Mouse (Mus musculus) stomach, embryonic 16.5 days (tissue): ENCODE data around the gene Smap1. TPM values are rescaled to one million over a fixed set of nuclear protein-coding genes. Genes with fewer than 3 reads are reported as not detected.
"Not testable (repeated sequence)": the region's sequence is repeated elsewhere in the genome, so short reads cannot be mapped to it uniquely, and the experiment has no call there.

Experiments used
- ATAC-seq: fragments of 200-750 bp; cut with Nextera tagmentation; 2 replicates; pipeline ENCODE4 v1.8.0; 2017; ENCODE audit warnings: moderate number of reproducible peaks, moderate TSS enrichment; ENCODE audit not compliant: insufficient read depth, low FRiP score
- H3K27ac ChIP-seq: fragments of 300-500 bp; sonication (generic); 2 replicates; pipeline ENCODE4 v1.5.1; 2014; ENCODE audit warnings: low read length
- H3K27me3 ChIP-seq: fragments of 300-500 bp; sonication (generic); 2 replicates; pipeline ENCODE4 v1.6.1; 2014; ENCODE audit warnings: low read length, control low read depth, mixed read lengths; ENCODE audit not compliant: control insufficient read depth, insufficient read depth
- H3K36me3 ChIP-seq: fragments of 300-500 bp; sonication (generic); 2 replicates; pipeline ENCODE4 v1.6.1; 2014; ENCODE audit warnings: low read length; ENCODE audit not compliant: control insufficient read depth, insufficient read depth
- H3K4me1 ChIP-seq: fragments of 300-500 bp; sonication (generic); 2 replicates; pipeline ENCODE4 v1.6.1; 2014; ENCODE audit warnings: low read length, control low read depth, mixed read lengths; ENCODE audit not compliant: control insufficient read depth, insufficient read depth
- H3K4me2 ChIP-seq: fragments of 300-500 bp; sonication (generic); 2 replicates; pipeline ENCODE4 v1.6.1; 2014; ENCODE audit warnings: low read depth, low read length, mixed read lengths
- H3K4me3 ChIP-seq: fragments of 300-500 bp; sonication (generic); replicated peaks from 2 replicates; pipeline ENCODE4 v1.5.1; 2014; ENCODE audit warnings: mild to moderate bottlenecking, low read length
- H3K9ac ChIP-seq: fragments of 300-500 bp; sonication (generic); 2 replicates; pipeline ENCODE4 v1.6.1; 2014; ENCODE audit warnings: low read length
- H3K9me3 ChIP-seq: fragments of 300-500 bp; sonication (generic); replicated peaks from 2 replicates; pipeline ENCODE4 v1.6.1; 2016; ENCODE audit warnings: low read length, control low read depth; ENCODE audit not compliant: control insufficient read depth
- WGBS: fragments of 180-500 bp; shearing (Covaris S2); extraction: QIAGEN DNeasy Blood & Tissue Kit; methylation state at CpG from one replicate; pipeline ENCODE4 v1.1.7; 2014; 5-methylcytosine and 5-hydroxymethylcytosine counted together
- polyA plus RNA-seq: library from polyadenylated mRNA; unstranded; fragments of >200 nt; fragmentation: Nextera tagmentation; extraction: Ambion mirVana; gene quantifications from 2 replicates; pipeline ENCODE4 v1.2.1, GENCODE M21; 2015

The Smap1 gene
- polyA plus RNA-seq = 22.3 and 22.8 TPM in 2 replicates

- peak; percentile 95 for ATAC-seq
- under 1% methylated on average over 111 of the region's 113 CpGs for WGBS
These were observed at the start of gene Smap1 for GRCm38 (mm10) chr1:23921711-23922529. Gene Smap1 (minus strand): TSS chr1:23922317.

GRCm38 (mm10) chr1:23971159-23971558 lies 49.0 kb upstream of the Smap1 start:
- not testable (repeated sequence) for H3K4me3 ChIP-seq, H3K4me1 ChIP-seq, H3K4me2 ChIP-seq, H3K9me3 ChIP-seq, ATAC-seq, H3K9ac ChIP-seq, H3K36me3 ChIP-seq, H3K27ac ChIP-seq, H3K27me3 ChIP-seq
- WGBS = 88% methylated on average over 3 of the region's 4 CpGs

More at GRCm38 (mm10) chr1:23921711-23922529, at the start of gene Smap1:
- Histone ChIP-seq H3K9me3 (0 out of 2 replicates have a peak, but pooled peaks cover 5% of the 10 kb centered on the region), H3K27ac (peak within 1 kb of the TSS; percentile 94), H3K4me2 (peak within 1 kb of the TSS; percentile 79), H3K4me3 (peak within 1 kb of the TSS; percentile 97), H3K36me3 (no peaks in the 10 kb centered on the region), H3K4me1 (peaks cover 7% of the 10 kb centered on the region), H3K9ac (peak within 1 kb of the TSS; percentile 97), H3K27me3 (no peaks in the 10 kb centered on the region)

- Histone ChIP-seq H3K27me3 (no peaks in the 10 kb centered on the region), H3K4me3 (no peak overlapping the region), H3K4me2 (no peak overlapping the region), H3K9me3 (no peaks in the 10 kb centered on the region), H3K27ac (no peak overlapping the region), H3K36me3 (no peaks in the 10 kb centered on the region), H3K4me1 (no peaks in the 10 kb centered on the region), H3K9ac (no peak overlapping the region)
- 81% methylated on average over 9 of the region's 9 CpGs for WGBS
- ATAC-seq = no peak
These were observed 46.1 kb upstream of the Smap1 start for GRCm38 (mm10) chr1:23968027-23968725.

- Histone ChIP-seq H3K27ac (no peak overlapping the region), H3K9ac (no peak overlapping the region), H3K4me3 (no peak overlapping the region), H3K27me3 (no peaks in the 10 kb centered on the region), H3K36me3 (no peaks in the 10 kb centered on the region), H3K9me3 (no peaks in the 10 kb centered on the region), H3K4me1 (no peaks in the 10 kb centered on the region), H3K4me2 (no peak overlapping the region)
- ATAC-seq = no peak
- 56% methylated on average over 1 of the region's 1 CpGs for WGBS
These were observed 44.1 kb upstream of the Smap1 start for GRCm38 (mm10) chr1:23966226-23966625.

GRCm38 (mm10) chr1:23959415-23959732 lies 37.3 kb upstream of the Smap1 start:
- H3K36me3 ChIP-seq = no peaks in the 10 kb centered on the region
- H3K27me3 ChIP-seq = no peaks in the 10 kb centered on the region
- H3K27ac ChIP-seq = no peak overlapping the region
- peak overlapping the region; percentile 36 for H3K4me2 ChIP-seq
- H3K4me1 ChIP-seq = 0 out of 2 replicates have a peak, but pooled peaks cover 5% of the 10 kb centered on the region
- H3K9me3 ChIP-seq = no peaks in the 10 kb centered on the region
- peak overlapping the region; percentile 19 for H3K4me3 ChIP-seq
- H3K9ac ChIP-seq = no peak overlapping the region
- peak; percentile 37; the same call in 1 of the 2 replicates for ATAC-seq
- WGBS = 20% methylated on average over 6 of the region's 6 CpGs

- Histone ChIP-seq H3K4me2 (peak overlapping the region; percentile 36), H3K36me3 (no peaks in the 10 kb centered on the region), H3K27ac (no peak overlapping the region), H3K9me3 (no peaks in the 10 kb centered on the region), H3K27me3 (no peaks in the 10 kb centered on the region), H3K9ac (no peak overlapping the region), H3K4me1 (0 out of 2 replicates have a peak, but pooled peaks cover 5% of the 10 kb centered on the region), H3K4me3 (peak overlapping the region; percentile 19)
- no peak for ATAC-seq
- WGBS = 14% methylated on average over 13 of the region's 13 CpGs
These were observed 36.7 kb upstream of the Smap1 start for GRCm38 (mm10) chr1:23958668-23959414.

- Histone ChIP-seq H3K4me3 (no peak overlapping the region), H3K4me2 (no peak overlapping the region), H3K9me3 (no peaks in the 10 kb centered on the region), H3K36me3 (no peaks in the 10 kb centered on the region), H3K4me1 (0 out of 2 replicates have a peak, but pooled peaks cover 5% of the 10 kb centered on the region), H3K27me3 (no peaks in the 10 kb centered on the region), H3K27ac (no peak overlapping the region), H3K9ac (no peak overlapping the region)
- no peak for ATAC-seq
- 87% methylated on average over 6 of the region's 6 CpGs for WGBS
These were observed 36.0 kb upstream of the Smap1 start for GRCm38 (mm10) chr1:23958101-23958500.

- no peak overlapping the region for H3K9ac ChIP-seq
- H3K4me3 ChIP-seq = no peak overlapping the region
- H3K9me3 ChIP-seq = no peaks in the 10 kb centered on the region
- no peak overlapping the region for H3K4me2 ChIP-seq
- no peaks in the 10 kb centered on the region for H3K27me3 ChIP-seq
- WGBS = 79% methylated on average over 4 of the region's 4 CpGs
- H3K4me1 ChIP-seq = 0 out of 2 replicates have a peak, but pooled peaks cover 5% of the 10 kb centered on the region
- no peak overlapping the region for H3K27ac ChIP-seq
- no peaks in the 10 kb centered on the region for H3K36me3 ChIP-seq
- ATAC-seq = no peak
These were observed 33.4 kb upstream of the Smap1 start for GRCm38 (mm10) chr1:23955539-23955938.
